Mouse (Mus musculus): Measurements from ENCODE around the gene Syn3.

GRCm38 (mm10) chr10:86441765-86442164 lies 56.9 kb downstream of the Syn3 start:
- TF ChIP-seq CTCF (IDR thresholded peaks at IDR 0.05; ENCODE audit: low read depth): no peak
- TF ChIP-seq EP300 (IDR thresholded peaks at IDR 0.05; ENCODE audit: low read depth): no peak
